Mouse (Mus musculus) liver, postnatal 0 days (tissue): ENCODE measurements around the gene Rpp40. TPM values are rescaled to one million over a fixed set of nuclear protein-coding genes. Genes with fewer than 3 reads are reported as not detected.

Experiments
- ATAC-seq: fragments of 200-750 bp; cut with Nextera tagmentation; 2 replicates; pipeline ENCODE4 v1.8.0; 2017; ENCODE audit warnings: mild to moderate bottlenecking, moderate library complexity
- DNase-seq: peaks from one replicate; pipeline ENCODE4 v3.0.0-alpha.2; 2016
- H3K27ac ChIP-seq: fragments of 300-500 bp; sonication (generic); 2 replicates; pipeline ENCODE4 v1.5.1; 2014; ENCODE audit warnings: antibody characterized with exemption, moderate library complexity, mild to moderate bottlenecking, low read depth
- H3K27me3 ChIP-seq: fragments of 300-500 bp; sonication (generic); 2 replicates; pipeline ENCODE4 v1.6.1; 2014; ENCODE audit warnings: low read length, control low read depth, mixed read lengths; ENCODE audit not compliant: insufficient read depth
- H3K36me3 ChIP-seq: fragments of 300-500 bp; sonication (generic); replicated peaks from 2 replicates; pipeline ENCODE4 v1.6.1; 2014; ENCODE audit warnings: mild to moderate bottlenecking, control low read depth, low read length, moderate library complexity, mixed read lengths; ENCODE audit not compliant: insufficient read depth
- H3K4me1 ChIP-seq: fragments of 300-500 bp; sonication (generic); 2 replicates; pipeline ENCODE4 v1.6.1; 2014; ENCODE audit warnings: antibody characterized with exemption, mild to moderate bottlenecking, control low read depth; ENCODE audit not compliant: insufficient read depth
- H3K4me2 ChIP-seq: fragments of 300-500 bp; sonication (generic); 2 replicates; pipeline ENCODE4 v1.6.1; 2014; ENCODE audit warnings: low read depth, mild to moderate bottlenecking, low read length, moderate library complexity, mixed read lengths
- H3K4me3 ChIP-seq: fragments of 300-500 bp; sonication (generic); 2 replicates; pipeline ENCODE4 v1.5.1; 2014; ENCODE audit warnings: low read depth, low read length
- H3K9ac ChIP-seq: fragments of 300-500 bp; sonication (generic); replicated peaks from 2 replicates; pipeline ENCODE4 v1.6.1; 2014; ENCODE audit warnings: mild to moderate bottlenecking, moderate library complexity
- H3K9me3 ChIP-seq: fragments of 300-500 bp; sonication (generic); 2 replicates; pipeline ENCODE4 v1.6.1; 2016; ENCODE audit warnings: mild to moderate bottlenecking, control low read depth, low read length, mixed read lengths
- CTCF ChIP-seq: sonication (generic); IDR thresholded peaks from 2 replicates; pipeline ENCODE4 v1.5.1; 2016; ENCODE audit warnings: antibody characterized with exemption, low read depth
- EP300 ChIP-seq: IDR thresholded peaks from 2 replicates; pipeline ENCODE4 v1.6.1; 2016; ENCODE audit warnings: antibody characterized with exemption, low read depth, mild to moderate bottlenecking
- WGBS: fragments of 180-500 bp; shearing (Covaris S2); extraction: QIAGEN DNeasy Blood & Tissue Kit; methylation state at CpG from one replicate; pipeline ENCODE4 v1.1.7; 2014; ENCODE audit not compliant: insufficient replicate concordance; 5-methylcytosine and 5-hydroxymethylcytosine counted together
- polyA plus RNA-seq: library from polyadenylated mRNA; unstranded; fragments of >200 nt; fragmentation: Nextera tagmentation; extraction: Ambion mirVana; gene quantifications from 2 replicates; pipeline ENCODE4 v1.2.1, GENCODE M21; 2015

The Rpp40 gene
- polyA plus RNA-seq, 1 experiment from 2014 or later, result 7.8 TPM

DNA sequence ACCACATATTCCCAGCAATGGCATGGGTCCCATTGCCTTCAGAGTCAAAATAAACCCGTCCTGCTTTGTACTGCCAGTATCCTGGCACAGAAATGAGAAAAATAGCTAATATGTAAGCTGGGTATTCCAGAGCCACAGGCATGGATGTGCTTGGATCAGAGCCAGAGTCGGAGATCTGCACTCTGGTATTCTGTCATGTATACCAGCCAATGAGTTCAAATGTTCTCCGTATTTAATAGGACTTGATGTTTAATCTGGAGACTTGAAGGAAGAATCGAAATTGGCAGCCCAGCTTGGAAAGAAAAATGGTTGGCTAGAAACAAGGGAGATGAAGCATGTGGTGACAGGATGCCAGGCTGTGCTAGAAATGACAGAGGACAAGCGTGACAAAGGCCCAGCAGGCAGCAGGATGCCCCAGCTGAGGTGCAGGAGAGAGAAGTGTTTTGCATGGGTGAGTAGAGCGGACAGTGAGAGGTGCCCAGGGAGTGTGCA, 25.6 kb downstream of the Rpp40 start:
- Histone ChIP-seq H3K36me3 (no peaks in the 10 kb centered on the region), H3K4me2 (no peak overlapping the region), H3K9ac (no peak overlapping the region), H3K27me3 (no peaks in the 10 kb centered on the region), H3K9me3 (no peaks in the 10 kb centered on the region), H3K4me3 (no peak overlapping the region), H3K27ac (no peak overlapping the region), H3K4me1 (no peaks in the 10 kb centered on the region)
- WGBS, result 70% methylated on average over 6 of the region's 6 CpGs
- DNase-seq, result no peak
- no peak for ATAC-seq
- no peak for TF ChIP-seq EP300
- TF ChIP-seq CTCF, result no peak

DNA sequence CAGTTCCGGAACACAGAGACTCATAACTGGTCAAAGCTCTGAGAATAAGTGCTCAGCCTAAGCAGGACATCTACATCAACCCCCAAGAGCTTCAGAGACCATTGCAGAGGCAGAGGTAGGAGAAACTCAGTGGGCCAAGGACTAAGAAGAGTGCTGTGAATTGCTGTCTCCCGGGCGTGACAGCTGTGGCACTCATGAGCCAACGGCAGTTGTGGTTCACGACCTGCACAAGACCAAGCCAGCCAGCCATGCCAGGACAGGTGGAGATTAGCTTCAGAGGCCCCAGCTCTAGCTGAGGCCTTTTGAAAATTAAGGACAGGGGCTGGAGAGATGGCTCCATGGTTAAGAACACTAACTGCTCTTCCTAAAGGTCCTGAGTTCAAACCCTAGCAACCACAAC, 26.6 kb downstream of the Rpp40 start:
- H3K27me3 ChIP-seq, result no peaks in the 10 kb centered on the region
- H3K4me3 ChIP-seq, result no peak overlapping the region
- H3K36me3 ChIP-seq, result no peaks in the 10 kb centered on the region
- no peak overlapping the region for H3K4me2 ChIP-seq
- H3K9ac ChIP-seq, result no peak overlapping the region
- H3K27ac ChIP-seq, result no peak overlapping the region
- no peaks in the 10 kb centered on the region for H3K4me1 ChIP-seq
- 69% methylated on average over 5 of the region's 5 CpGs for WGBS
- H3K9me3 ChIP-seq, result no peaks in the 10 kb centered on the region
- ATAC-seq, result no peak
- DNase-seq, result no peak
- no peak for TF ChIP-seq CTCF
- TF ChIP-seq EP300, result no peak

- Histone ChIP-seq H3K4me2 (no peak overlapping the region), H3K4me1 (no peaks in the 10 kb centered on the region), H3K36me3 (no peaks in the 10 kb centered on the region; the same call in 1 of the 2 replicates), H3K9ac (no peak overlapping the region), H3K9me3 (no peaks in the 10 kb centered on the region), H3K4me3 (no peak overlapping the region), H3K27ac (no peak overlapping the region), H3K27me3 (no peaks in the 10 kb centered on the region)
- WGBS, result 58% methylated on average over 5 of the region's 5 CpGs
- TF ChIP-seq CTCF (no peak), EP300 (no peak)
- DNase-seq, result no peak
- no peak for ATAC-seq
Measured at GRCm38 (mm10) chr13:35879068-35879467, 27.1 kb downstream of the Rpp40 start.

DNA sequence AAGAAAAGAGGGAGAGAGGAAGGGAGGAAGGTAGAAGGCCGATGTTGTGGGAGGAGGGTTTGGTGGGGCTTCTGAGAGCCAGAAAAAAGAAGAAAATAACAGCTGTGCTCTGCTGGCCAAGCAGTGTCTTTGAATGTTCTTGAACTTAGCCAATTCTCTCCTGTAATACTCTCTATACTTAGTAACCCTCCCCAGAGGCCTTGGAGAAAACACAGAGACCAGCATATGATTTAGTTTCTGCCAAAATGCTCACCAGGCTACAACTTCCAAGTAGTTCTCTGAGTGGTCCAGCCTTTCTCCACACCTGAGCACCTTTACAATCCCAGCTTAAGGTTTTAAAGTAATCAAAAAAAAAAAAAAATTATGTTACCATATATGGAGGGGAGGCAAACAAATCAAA, 27.9 kb downstream of the Rpp40 start:
- no peak overlapping the region for H3K4me3 ChIP-seq
- ATAC-seq (no peak), DNase-seq (no peak)
- H3K27ac ChIP-seq, result no peak overlapping the region
- no peak overlapping the region for H3K9ac ChIP-seq
- no peaks in the 10 kb centered on the region; the same call in 1 of the 2 replicates for H3K36me3 ChIP-seq
- TF ChIP-seq CTCF, result no peak
- TF ChIP-seq EP300, result no peak
- 47% methylated on average over 1 of the region's 1 CpGs for WGBS
- H3K4me2 ChIP-seq, result no peak overlapping the region
- H3K9me3 ChIP-seq, result no peaks in the 10 kb centered on the region
- H3K27me3 ChIP-seq, result no peaks in the 10 kb centered on the region
- no peaks in the 10 kb centered on the region for H3K4me1 ChIP-seq

DNA sequence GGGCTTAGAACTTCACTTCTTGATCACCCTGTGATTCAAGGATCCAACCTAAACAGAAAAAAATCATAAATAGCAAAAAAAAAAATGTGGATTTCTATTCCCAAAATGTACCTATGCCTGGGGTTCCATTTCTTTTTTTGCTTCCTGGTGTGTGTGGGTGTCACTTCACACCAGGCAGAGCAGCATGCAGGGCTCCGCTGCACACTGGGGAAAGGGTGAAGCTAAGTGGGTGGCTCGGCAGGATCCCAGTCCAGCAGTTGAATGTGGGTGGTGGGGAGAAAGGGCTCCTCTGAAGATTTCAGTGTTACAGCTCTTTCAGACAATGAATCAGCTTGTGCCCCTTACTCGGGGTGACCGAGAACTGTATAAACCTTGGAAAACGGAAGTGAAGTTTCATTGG, 30.8 kb downstream of the Rpp40 start:
- Histone ChIP-seq H3K9me3 (no peaks in the 10 kb centered on the region), H3K27ac (no peak overlapping the region), H3K27me3 (no peaks in the 10 kb centered on the region), H3K4me2 (no peak overlapping the region), H3K4me3 (no peak overlapping the region), H3K9ac (no peak overlapping the region), H3K36me3 (peaks cover 4% of the 10 kb centered on the region), H3K4me1 (no peaks in the 10 kb centered on the region)
- ATAC-seq (no peak), DNase-seq (no peak)
- 88% methylated on average over 5 of the region's 5 CpGs for WGBS
- TF ChIP-seq EP300, result no peak
- no peak for TF ChIP-seq CTCF

- no peak for TF ChIP-seq CTCF
- TF ChIP-seq EP300, result no peak
- ATAC-seq, result no peak
Measured at GRCm38 (mm10) chr13:35871107-35871506, 35.1 kb downstream of the Rpp40 start.

GRCm38 (mm10) chr13:35870659-35871058, 35.5 kb downstream of the Rpp40 start:
- H3K36me3 ChIP-seq, result peaks cover 14% of the 10 kb centered on the region
- no peaks in the 10 kb centered on the region for H3K9me3 ChIP-seq
- no peak overlapping the region for H3K27ac ChIP-seq
- H3K4me2 ChIP-seq, result no peak overlapping the region
- ATAC-seq (no peak), DNase-seq (no peak)
- 61% methylated on average over 8 of the region's 8 CpGs for WGBS
- H3K4me3 ChIP-seq, result no peak overlapping the region
- H3K9ac ChIP-seq, result no peak overlapping the region
- H3K27me3 ChIP-seq, result no peaks in the 10 kb centered on the region
- no peak for TF ChIP-seq EP300
- no peak for TF ChIP-seq CTCF
- H3K4me1 ChIP-seq, result no peaks in the 10 kb centered on the region

More at GRCm38 (mm10) chr13:35871107-35871506, 35.1 kb downstream of the Rpp40 start:
- no peaks in the 10 kb centered on the region for H3K9me3 ChIP-seq
- H3K4me1 ChIP-seq, result no peaks in the 10 kb centered on the region
- H3K4me2 ChIP-seq, result no peak overlapping the region
- H3K4me3 ChIP-seq, result no peak overlapping the region
- no peaks in the 10 kb centered on the region for H3K27me3 ChIP-seq
- H3K36me3 ChIP-seq, result peaks cover 14% of the 10 kb centered on the region
- WGBS, result 36% methylated on average over 3 of the region's 3 CpGs
- H3K9ac ChIP-seq, result no peak overlapping the region
- no peak for DNase-seq
- no peak overlapping the region for H3K27ac ChIP-seq
